Mouse (Mus musculus) layer of hippocampus, adult 9-11 months (tissue): ENCODE measurements around the gene Bco2.

Source experiments
- DNase-seq: peaks from one replicate; pipeline ENCODE4 v3.0.0; 2022

Bco2 gene

GRCm38 (mm10) chr9:50507570-50507969 is 47.4 kb downstream of the Bco2 start:
- DNase-seq: no peak

- DNase-seq: no peak
Observed at GRCm38 (mm10) chr9:50505405-50505804, 49.6 kb downstream of the Bco2 start.

- no peak for DNase-seq
Observed at GRCm38 (mm10) chr9:50502949-50503348, 52.0 kb downstream of the Bco2 start.

- DNase-seq: no peak
Observed at GRCm38 (mm10) chr9:50500974-50501501, 53.9 kb downstream of the Bco2 start.

GRCm38 (mm10) chr9:50500467-50500973 is 54.5 kb downstream of the Bco2 start:
- DNase-seq: no peak

GRCm38 (mm10) chr9:50499781-50500180 is 55.2 kb downstream of the Bco2 start:
- DNase-seq: no peak

- DNase-seq: no peak
Observed at GRCm38 (mm10) chr9:50498815-50499214, 56.2 kb downstream of the Bco2 start.

- DNase-seq: no peak
Observed at GRCm38 (mm10) chr9:50497536-50497935, 57.4 kb downstream of the Bco2 start.

- DNase-seq: no peak
Observed at GRCm38 (mm10) chr9:50497076-50497475, 57.9 kb downstream of the Bco2 start.

- no peak for DNase-seq
Observed at GRCm38 (mm10) chr9:50496546-50496945, 58.4 kb downstream of the Bco2 start.

- DNase-seq: no peak
Observed at GRCm38 (mm10) chr9:50496151-50496505, 58.9 kb downstream of the Bco2 start.

- no peak for DNase-seq
Observed at GRCm38 (mm10) chr9:50495405-50496150, 59.4 kb downstream of the Bco2 start.

GRCm38 (mm10) chr9:50494311-50494710 is 60.7 kb downstream of the Bco2 start, which contains the start of gene Plet1:
TSS of gene Plet1 (plus strand) at chr9:50494525.
- DNase-seq: no peak

GRCm38 (mm10) chr9:50493777-50494176 is 61.2 kb downstream of the Bco2 start:
- no peak for DNase-seq

GRCm38 (mm10) chr9:50491531-50492045 is 63.4 kb downstream of the Bco2 start:
- DNase-seq: no peak

- no peak for DNase-seq
Observed at GRCm38 (mm10) chr9:50490836-50491235, 64.1 kb downstream of the Bco2 start.

- DNase-seq: no peak
Observed at GRCm38 (mm10) chr9:50485521-50485920, 69.5 kb downstream of the Bco2 start.
